Mouse (Mus musculus) heart, embryonic 15.5 days (tissue): ENCODE measurements around the gene Zmynd12. TPM values are rescaled to one million over a fixed set of nuclear protein-coding genes. Genes with fewer than 3 reads are reported as not detected.
A peak's percentile ranks its signal among the peaks of the same experiment; 100 is the strongest.

ENCODE experiments used
- ATAC-seq: fragments of 200-750 bp; cut with Nextera tagmentation; replicated peaks from 2 replicates; pipeline ENCODE4 v1.8.0; 2017; ENCODE audit warnings: low read depth, moderate TSS enrichment; ENCODE audit not compliant: insufficient number of reproducible peaks, insufficient read depth, low FRiP score
- H3K27ac ChIP-seq: fragments of 300-500 bp; sonication (generic); 2 replicates; pipeline ENCODE4 v1.5.1; 2015; ENCODE audit warnings: mild to moderate bottlenecking, inconsistent platforms
- H3K27me3 ChIP-seq: fragments of 300-500 bp; sonication (generic); 2 replicates; pipeline ENCODE4 v1.6.1; 2015; ENCODE audit warnings: inconsistent platforms
- H3K36me3 ChIP-seq: fragments of 300-500 bp; sonication (generic); 2 replicates; pipeline ENCODE4 v1.6.1; 2015; ENCODE audit warnings: mild to moderate bottlenecking, inconsistent platforms
- H3K4me1 ChIP-seq: fragments of 300-500 bp; sonication (generic); replicated peaks from 2 replicates; pipeline ENCODE4 v1.6.1; 2015; ENCODE audit warnings: inconsistent platforms
- H3K4me2 ChIP-seq: fragments of 300-500 bp; sonication (generic); 2 replicates; pipeline ENCODE4 v1.6.1; 2015; ENCODE audit warnings: inconsistent platforms, mild to moderate bottlenecking, moderate library complexity
- H3K4me3 ChIP-seq: fragments of 300-500 bp; sonication (generic); 2 replicates; pipeline ENCODE4 v1.5.1; 2015; ENCODE audit warnings: mild to moderate bottlenecking, inconsistent platforms
- H3K9ac ChIP-seq: fragments of 300-500 bp; sonication (generic); 2 replicates; pipeline ENCODE4 v1.6.1; 2015; ENCODE audit warnings: mild to moderate bottlenecking, inconsistent platforms
- H3K9me3 ChIP-seq: fragments of 300-500 bp; sonication (generic); replicated peaks from 2 replicates; pipeline ENCODE4 v1.6.1; 2016; ENCODE audit warnings: inconsistent platforms
- WGBS: fragments of 180-500 bp; shearing (Covaris S2); methylation state at CpG from one replicate; pipeline ENCODE4 v1.1.7; 2015; ENCODE audit warnings: mixed read lengths; 5-methylcytosine and 5-hydroxymethylcytosine counted together
- polyA plus RNA-seq: library from polyadenylated mRNA; unstranded; fragments of >200 nt; fragmentation: Nextera tagmentation; extraction: Ambion mirVana; gene quantifications from 2 replicates; pipeline ENCODE4 v1.2.1, GENCODE M21; 2015

Gene Zmynd12
- polyA plus RNA-seq, 1 experiment from 2014 or later = 0.28 TPM

GRCm38 (mm10) chr4:119417270-119417669 lies 5.3 kb upstream of the Zmynd12 start:
- no peak overlapping the region for H3K4me2 ChIP-seq
- no peak for ATAC-seq
- WGBS = 66% methylated on average over 3 of the region's 3 CpGs
- H3K27me3 ChIP-seq = no peaks in the 10 kb centered on the region
- no peak overlapping the region for H3K4me3 ChIP-seq
- H3K36me3 ChIP-seq = no peaks in the 10 kb centered on the region; the same call in 1 of the 2 replicates
- H3K9me3 ChIP-seq = no peaks in the 10 kb centered on the region
- H3K27ac ChIP-seq = peak overlapping the region; percentile 10; the same call in 1 of the 2 replicates
- peaks cover 39% of the 10 kb centered on the region for H3K4me1 ChIP-seq
- no peak overlapping the region for H3K9ac ChIP-seq

GRCm38 (mm10) chr4:119417894-119418293 lies 4.7 kb upstream of the Zmynd12 start:
- 0 out of 2 replicates have a peak overlapping the region, but pooled peaks have one; percentile 10 for H3K27ac ChIP-seq
- H3K36me3 ChIP-seq = no peaks in the 10 kb centered on the region; the same call in 1 of the 2 replicates
- H3K4me1 ChIP-seq = peaks cover 35% of the 10 kb centered on the region
- H3K9ac ChIP-seq = no peak overlapping the region
- H3K9me3 ChIP-seq = no peaks in the 10 kb centered on the region
- ATAC-seq = no peak
- H3K27me3 ChIP-seq = no peaks in the 10 kb centered on the region
- no peak overlapping the region for H3K4me3 ChIP-seq
- 30% methylated on average over 3 of the region's 3 CpGs for WGBS
- H3K4me2 ChIP-seq = no peak overlapping the region

GRCm38 (mm10) chr4:119421191-119421590 lies 1.4 kb upstream of the Zmynd12 start:
- peak overlapping the region; percentile 96 for H3K9ac ChIP-seq
- peak overlapping the region; percentile 90; the same call in 1 of the 2 replicates for H3K27ac ChIP-seq
- peak overlapping the region; percentile 93 for H3K4me2 ChIP-seq
- no peak for ATAC-seq
- WGBS = 23% methylated on average over 3 of the region's 3 CpGs
- H3K4me1 ChIP-seq = peaks cover 31% of the 10 kb centered on the region
- H3K4me3 ChIP-seq = peak overlapping the region; percentile 87
- H3K9me3 ChIP-seq = no peaks in the 10 kb centered on the region
- no peaks in the 10 kb centered on the region; the same call in 1 of the 2 replicates for H3K36me3 ChIP-seq
- H3K27me3 ChIP-seq = no peaks in the 10 kb centered on the region

GRCm38 (mm10) chr4:119421921-119422293 lies 707 bp upstream of the Zmynd12 start:
- Histone ChIP-seq H3K4me3 (peak overlapping the region; percentile 87), H3K9ac (peak overlapping the region; percentile 96), H3K9me3 (no peaks in the 10 kb centered on the region), H3K4me1 (peaks cover 31% of the 10 kb centered on the region), H3K27ac (peak overlapping the region; percentile 90), H3K4me2 (peak overlapping the region; percentile 93), H3K36me3 (no peaks in the 10 kb centered on the region; the same call in 1 of the 2 replicates), H3K27me3 (no peaks in the 10 kb centered on the region)
- 0% methylated on average over 24 of the region's 31 CpGs for WGBS
- peak; percentile 45 for ATAC-seq

GRCm38 (mm10) chr4:119425077-119425476 lies 2.5 kb downstream of the Zmynd12 start:
- Histone ChIP-seq H3K4me1 (peaks cover 20% of the 10 kb centered on the region), H3K27ac (no peak overlapping the region), H3K9me3 (no peaks in the 10 kb centered on the region), H3K4me2 (no peak overlapping the region), H3K27me3 (no peaks in the 10 kb centered on the region), H3K9ac (no peak overlapping the region), H3K36me3 (no peaks in the 10 kb centered on the region; the same call in 1 of the 2 replicates), H3K4me3 (no peak overlapping the region)
- ATAC-seq = no peak
- WGBS = 59% methylated on average over 2 of the region's 2 CpGs

GRCm38 (mm10) chr4:119425601-119426000 lies 3.0 kb downstream of the Zmynd12 start:
- H3K36me3 ChIP-seq = no peaks in the 10 kb centered on the region
- H3K9ac ChIP-seq = no peak overlapping the region
- H3K4me2 ChIP-seq = no peak overlapping the region
- peaks cover 18% of the 10 kb centered on the region for H3K4me1 ChIP-seq
- no peak for ATAC-seq
- WGBS = 46% methylated on average over 2 of the region's 2 CpGs
- H3K27ac ChIP-seq = no peak overlapping the region
- no peaks in the 10 kb centered on the region for H3K27me3 ChIP-seq
- H3K9me3 ChIP-seq = no peaks in the 10 kb centered on the region
- no peak overlapping the region for H3K4me3 ChIP-seq

- H3K4me3 ChIP-seq = no peak overlapping the region
- no peaks in the 10 kb centered on the region for H3K27me3 ChIP-seq
- H3K36me3 ChIP-seq = no peaks in the 10 kb centered on the region
- H3K4me1 ChIP-seq = peaks cover 6% of the 10 kb centered on the region
- H3K4me2 ChIP-seq = no peak overlapping the region
- no peak overlapping the region for H3K27ac ChIP-seq
- no peak overlapping the region for H3K9ac ChIP-seq
- ATAC-seq = no peak
- no peaks in the 10 kb centered on the region for H3K9me3 ChIP-seq
- 36% methylated on average over 2 of the region's 2 CpGs for WGBS
These were observed 5.1 kb downstream of the Zmynd12 start for GRCm38 (mm10) chr4:119427680-119428079.

- H3K9ac ChIP-seq = no peak overlapping the region
- H3K9me3 ChIP-seq = no peaks in the 10 kb centered on the region
- H3K4me3 ChIP-seq = no peak overlapping the region
- no peak overlapping the region for H3K27ac ChIP-seq
- H3K4me2 ChIP-seq = no peak overlapping the region
- H3K27me3 ChIP-seq = no peaks in the 10 kb centered on the region
- 0 out of 2 replicates have a peak, but pooled peaks have one; percentile 66 for ATAC-seq
- no peaks in the 10 kb centered on the region for H3K4me1 ChIP-seq
- H3K36me3 ChIP-seq = no peaks in the 10 kb centered on the region
- WGBS = 33% methylated on average over 5 of the region's 5 CpGs
These were observed 8.1 kb downstream of the Zmynd12 start for GRCm38 (mm10) chr4:119430678-119431077.

GRCm38 (mm10) chr4:119437936-119438335 lies 15.3 kb downstream of the Zmynd12 start:
- Histone ChIP-seq H3K27ac (no peak overlapping the region), H3K9ac (no peak overlapping the region), H3K36me3 (no peaks in the 10 kb centered on the region), H3K4me3 (no peak overlapping the region), H3K9me3 (no peaks in the 10 kb centered on the region), H3K27me3 (no peaks in the 10 kb centered on the region), H3K4me1 (no peaks in the 10 kb centered on the region), H3K4me2 (no peak overlapping the region)
- WGBS = 74% methylated on average over 2 of the region's 2 CpGs
- ATAC-seq = no peak

- Histone ChIP-seq H3K4me2 (no peak overlapping the region), H3K9me3 (no peaks in the 10 kb centered on the region), H3K4me1 (no peaks in the 10 kb centered on the region), H3K36me3 (no peaks in the 10 kb centered on the region), H3K27ac (no peak overlapping the region), H3K9ac (no peak overlapping the region), H3K4me3 (no peak overlapping the region), H3K27me3 (no peaks in the 10 kb centered on the region)
- no peak for ATAC-seq
- 82% methylated on average over 4 of the region's 4 CpGs for WGBS
These were observed 19.2 kb downstream of the Zmynd12 start for GRCm38 (mm10) chr4:119441836-119442235.

- Histone ChIP-seq H3K4me3 (no peak overlapping the region), H3K9me3 (no peaks in the 10 kb centered on the region), H3K4me1 (no peaks in the 10 kb centered on the region), H3K27ac (no peak overlapping the region), H3K36me3 (no peaks in the 10 kb centered on the region), H3K27me3 (no peaks in the 10 kb centered on the region), H3K4me2 (no peak overlapping the region), H3K9ac (no peak overlapping the region)
- ATAC-seq = no peak
- WGBS = 51% methylated on average over 6 of the region's 6 CpGs
These were observed 19.9 kb downstream of the Zmynd12 start for GRCm38 (mm10) chr4:119442539-119442938.

- Histone ChIP-seq H3K9me3 (no peaks in the 10 kb centered on the region), H3K36me3 (no peaks in the 10 kb centered on the region), H3K4me2 (no peak overlapping the region), H3K4me3 (no peak overlapping the region), H3K27me3 (no peaks in the 10 kb centered on the region), H3K27ac (no peak overlapping the region), H3K9ac (no peak overlapping the region), H3K4me1 (no peaks in the 10 kb centered on the region)
- WGBS = 83% methylated on average over 6 of the region's 6 CpGs
- no peak for ATAC-seq
These were observed 24.6 kb downstream of the Zmynd12 start for GRCm38 (mm10) chr4:119447261-119447660.
